Mouse (Mus musculus) neural tube, embryonic 11.5 days (tissue): ENCODE measurements around the gene Lrrc42. TPM values are rescaled to one million over a fixed set of nuclear protein-coding genes. Genes with fewer than 3 reads are reported as not detected.

Experiments used
- ATAC-seq: fragments of 200-750 bp; cut with Nextera tagmentation; 2 replicates; pipeline ENCODE4 v1.8.0; 2017; ENCODE audit warnings: moderate number of reproducible peaks, mild to moderate bottlenecking, moderate TSS enrichment, moderate library complexity; ENCODE audit not compliant: insufficient read depth, low FRiP score, low TSS enrichment
- DNase-seq: peaks from one replicate; pipeline ENCODE4 v3.0.0-alpha.2; 2015; ENCODE audit warnings: low spot score
- H3K27ac ChIP-seq: fragments of 300-500 bp; sonication (generic); 2 replicates; pipeline ENCODE4 v1.5.1; 2014; ENCODE audit warnings: low read depth, mild to moderate bottlenecking, low read length
- H3K27me3 ChIP-seq: fragments of 300-500 bp; sonication (generic); 2 replicates; pipeline ENCODE4 v1.6.1; 2014; ENCODE audit warnings: mild to moderate bottlenecking, low read length, mixed read lengths; ENCODE audit not compliant: control insufficient read depth, insufficient read depth
- H3K36me3 ChIP-seq: fragments of 300-500 bp; sonication (generic); 2 replicates; pipeline ENCODE4 v1.6.1; 2014; ENCODE audit warnings: mild to moderate bottlenecking, low read length, moderate library complexity, mixed read lengths; ENCODE audit not compliant: control insufficient read depth, insufficient read depth
- H3K4me1 ChIP-seq: fragments of 300-500 bp; sonication (generic); 2 replicates; pipeline ENCODE4 v1.6.1; 2014; ENCODE audit warnings: low read length, mixed read lengths; ENCODE audit not compliant: control insufficient read depth, insufficient read depth
- H3K4me2 ChIP-seq: fragments of 300-500 bp; sonication (generic); 2 replicates; pipeline ENCODE4 v1.6.1; 2014; ENCODE audit warnings: low read depth, mild to moderate bottlenecking, moderate library complexity
- H3K4me3 ChIP-seq: fragments of 300-500 bp; sonication (generic); 2 replicates; pipeline ENCODE4 v1.5.1; 2014; ENCODE audit warnings: low read depth, low read length
- H3K9ac ChIP-seq: fragments of 300-500 bp; sonication (generic); 2 replicates; pipeline ENCODE4 v1.6.1; 2014; ENCODE audit warnings: mild to moderate bottlenecking, low read length
- H3K9me3 ChIP-seq: fragments of 300-500 bp; sonication (generic); 2 replicates; pipeline ENCODE4 v1.6.1; 2016; ENCODE audit warnings: low read length; ENCODE audit not compliant: control insufficient read depth
- whole genome bisulfite sequencing: fragments of 180-500 bp; shearing (Covaris S2); extraction: QIAGEN DNeasy Blood & Tissue Kit; methylation state at CpG from one replicate; pipeline ENCODE4 v1.1.7; 2014; 5-methylcytosine and 5-hydroxymethylcytosine counted together
- polyA plus RNA-seq: library from polyadenylated mRNA; unstranded; fragments of >200 nt; fragmentation: Nextera tagmentation; extraction: Ambion mirVana; gene quantifications from 2 replicates; pipeline ENCODE4 v1.2.1, GENCODE M21; 2014

Lrrc42 gene
- polyA plus RNA-seq, 1 experiment from 2014 or later = 81.8 TPM

GRCm38 (mm10) chr4:107213279-107214011, 39.9 kb downstream of the Lrrc42 start:
- ATAC-seq (no peak), DNase-seq (no peak)
- no peaks in the 10 kb centered on the region; the same call in 1 of the 2 replicates for H3K36me3 ChIP-seq
- H3K4me1 ChIP-seq = no peaks in the 10 kb centered on the region
- no peak overlapping the region for H3K4me2 ChIP-seq
- WGBS = 72% methylated on average over 12 of the region's 12 CpGs
- no peak overlapping the region for H3K4me3 ChIP-seq
- H3K9ac ChIP-seq = no peak overlapping the region
- no peaks in the 10 kb centered on the region for H3K27me3 ChIP-seq
- H3K27ac ChIP-seq = no peak overlapping the region
- H3K9me3 ChIP-seq = no peaks in the 10 kb centered on the region

DNA sequence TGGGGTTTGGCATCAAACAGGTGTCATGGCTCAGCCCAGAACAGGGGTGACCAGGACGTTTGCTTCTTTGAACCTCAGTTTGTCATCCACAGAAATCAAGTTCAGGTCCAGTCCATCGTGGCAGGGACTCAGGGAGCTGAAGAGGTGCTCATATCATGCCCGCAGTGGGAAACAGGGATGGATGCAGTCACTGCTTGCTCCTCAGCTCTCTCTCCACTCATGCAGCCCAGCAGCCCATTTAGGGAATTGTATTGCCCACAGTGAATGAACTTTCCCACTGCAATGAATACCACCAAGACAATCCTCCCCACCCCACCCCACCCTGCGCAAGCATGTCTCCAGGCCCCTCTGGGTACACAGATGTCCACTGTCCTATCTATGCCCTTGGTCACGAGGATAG, 41.4 kb downstream of the Lrrc42 start:
- Histone ChIP-seq H3K9ac (no peak overlapping the region; the same call in 1 of the 2 replicates), H3K4me1 (no peaks in the 10 kb centered on the region), H3K4me3 (no peak overlapping the region), H3K9me3 (no peaks in the 10 kb centered on the region), H3K27me3 (no peaks in the 10 kb centered on the region), H3K27ac (no peak overlapping the region), H3K4me2 (no peak overlapping the region), H3K36me3 (no peaks in the 10 kb centered on the region; the same call in 1 of the 2 replicates)
- DNase-seq = no peak
- 82% methylated on average over 5 of the region's 5 CpGs for WGBS
- ATAC-seq = no peak

DNA sequence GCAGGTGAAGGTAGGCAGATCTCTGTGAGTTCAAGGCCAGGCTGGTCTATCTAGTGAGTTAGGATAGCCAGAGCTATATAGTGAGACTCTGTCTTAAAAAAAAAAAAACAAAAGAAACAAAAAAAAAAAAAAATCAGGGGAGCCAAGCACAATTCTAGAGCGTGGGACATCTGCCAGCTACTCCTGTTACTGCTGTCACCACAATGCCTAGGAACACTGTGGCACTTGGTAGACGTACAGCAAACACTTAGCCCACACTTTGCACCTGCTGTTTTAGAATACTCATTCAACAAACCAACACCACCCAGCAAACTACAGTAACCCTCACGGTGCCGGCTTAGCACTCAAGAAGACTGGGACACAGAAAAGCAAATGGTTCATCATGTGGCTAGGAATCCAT, 41.9 kb downstream of the Lrrc42 start:
- no peak for DNase-seq
- Histone ChIP-seq H3K4me3 (no peak overlapping the region), H3K9ac (no peak overlapping the region; the same call in 1 of the 2 replicates), H3K9me3 (no peaks in the 10 kb centered on the region), H3K27ac (no peak overlapping the region), H3K4me2 (no peak overlapping the region), H3K4me1 (no peaks in the 10 kb centered on the region), H3K36me3 (no peaks in the 10 kb centered on the region; the same call in 1 of the 2 replicates), H3K27me3 (no peaks in the 10 kb centered on the region)
- ATAC-seq = no peak
- 84% methylated on average over 4 of the region's 4 CpGs for WGBS

DNA sequence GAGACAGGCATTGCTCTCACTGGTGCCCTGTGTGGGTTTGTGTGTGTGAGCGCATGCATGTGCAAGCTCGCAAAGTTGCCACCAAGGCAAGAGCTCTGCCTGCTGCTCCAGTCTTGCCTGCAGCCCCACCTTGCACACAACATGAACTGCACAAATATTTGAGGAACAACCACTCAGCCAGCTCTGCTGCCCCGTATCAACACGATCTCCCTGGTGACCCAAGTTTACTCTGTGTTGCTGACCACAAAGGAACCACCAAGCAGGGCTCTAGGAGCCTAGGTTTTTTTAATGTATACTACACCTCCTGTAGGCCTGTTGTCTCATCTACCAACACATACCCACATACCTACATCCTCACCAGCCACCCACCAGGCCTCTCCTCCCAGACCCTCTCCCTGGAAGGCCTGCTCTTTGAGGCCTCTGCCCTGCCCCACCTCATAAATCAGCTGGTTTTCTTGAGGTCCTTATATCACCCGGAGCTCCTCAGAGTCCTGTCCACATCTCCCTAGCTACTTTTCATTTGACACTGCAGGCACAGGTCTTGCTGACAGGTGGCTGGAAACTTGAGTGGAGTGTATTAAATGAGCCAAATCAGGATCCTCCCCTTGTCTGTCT, 42.7 kb downstream of the Lrrc42 start:
- Histone ChIP-seq H3K27ac (no peak overlapping the region), H3K4me1 (no peaks in the 10 kb centered on the region), H3K27me3 (no peaks in the 10 kb centered on the region), H3K36me3 (no peaks in the 10 kb centered on the region; the same call in 1 of the 2 replicates), H3K9me3 (no peaks in the 10 kb centered on the region), H3K4me3 (no peak overlapping the region), H3K4me2 (no peak overlapping the region), H3K9ac (no peak overlapping the region)
- ATAC-seq = no peak
- WGBS = 79% methylated on average over 5 of the region's 5 CpGs
- no peak for DNase-seq

GRCm38 (mm10) chr4:107208880-107209279, 44.5 kb downstream of the Lrrc42 start, which contains the start of gene Ldlrad1:
TSS of gene Ldlrad1 (plus strand) at chr4:107209180.
- H3K9me3 ChIP-seq = no peaks in the 10 kb centered on the region
- no peak within 1 kb of the TSS for H3K4me2 ChIP-seq
- H3K27me3 ChIP-seq = no peaks in the 10 kb centered on the region
- H3K4me3 ChIP-seq = no peak within 1 kb of the TSS
- no peak within 1 kb of the TSS for H3K9ac ChIP-seq
- H3K4me1 ChIP-seq = no peaks in the 10 kb centered on the region
- no peaks in the 10 kb centered on the region; the same call in 1 of the 2 replicates for H3K36me3 ChIP-seq
- no peak within 1 kb of the TSS for H3K27ac ChIP-seq
- ATAC-seq = no peak
- 91% methylated on average over 3 of the region's 3 CpGs for WGBS
- no peak for DNase-seq

DNA sequence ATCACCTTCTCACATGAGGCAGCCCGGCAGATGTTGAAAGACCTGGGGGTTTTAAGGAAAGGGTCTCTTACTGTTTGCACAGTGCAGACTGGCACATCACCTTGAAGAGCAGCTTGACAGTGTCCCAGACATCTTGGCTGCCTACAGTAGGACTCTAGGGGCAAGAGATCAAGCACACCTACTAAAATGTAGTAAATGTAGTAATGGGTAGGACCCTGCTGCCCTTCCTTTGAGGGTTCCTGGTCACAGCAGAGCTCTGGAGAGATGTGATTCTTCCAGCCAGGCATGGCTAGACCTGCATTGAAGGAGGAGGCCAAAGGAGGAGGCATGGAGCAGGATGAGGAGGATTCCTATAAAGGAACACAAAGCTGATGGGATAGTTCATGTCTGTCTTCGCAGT, 46.3 kb downstream of the Lrrc42 start:
- Histone ChIP-seq H3K9ac (no peak overlapping the region), H3K36me3 (no peaks in the 10 kb centered on the region), H3K9me3 (no peaks in the 10 kb centered on the region), H3K4me2 (no peak overlapping the region), H3K4me3 (no peak overlapping the region), H3K27ac (no peak overlapping the region), H3K4me1 (no peaks in the 10 kb centered on the region), H3K27me3 (no peaks in the 10 kb centered on the region)
- 95% methylated on average over 2 of the region's 2 CpGs for WGBS
- ATAC-seq (no peak), DNase-seq (no peak)

GRCm38 (mm10) chr4:107203001-107203400, 50.3 kb downstream of the Lrrc42 start:
- DNase-seq (no peak), ATAC-seq (no peak)
- no peaks in the 10 kb centered on the region for H3K27me3 ChIP-seq
- no peak overlapping the region for H3K4me3 ChIP-seq
- H3K4me2 ChIP-seq = no peak overlapping the region
- H3K9ac ChIP-seq = no peak overlapping the region
- 93% methylated on average over 7 of the region's 7 CpGs for WGBS
- no peaks in the 10 kb centered on the region for H3K9me3 ChIP-seq
- H3K4me1 ChIP-seq = no peaks in the 10 kb centered on the region
- peaks cover 8% of the 10 kb centered on the region for H3K36me3 ChIP-seq
- H3K27ac ChIP-seq = no peak overlapping the region

- no peak for DNase-seq
- Histone ChIP-seq H3K27ac (no peak overlapping the region), H3K4me3 (no peak overlapping the region), H3K9me3 (no peaks in the 10 kb centered on the region), H3K4me2 (no peak overlapping the region), H3K27me3 (no peaks in the 10 kb centered on the region), H3K9ac (no peak overlapping the region), H3K4me1 (no peaks in the 10 kb centered on the region), H3K36me3 (peaks cover 12% of the 10 kb centered on the region)
- ATAC-seq = no peak
- WGBS = 97% methylated on average over 3 of the region's 3 CpGs
These were observed 51.6 kb downstream of the Lrrc42 start for GRCm38 (mm10) chr4:107201779-107202178.

DNA sequence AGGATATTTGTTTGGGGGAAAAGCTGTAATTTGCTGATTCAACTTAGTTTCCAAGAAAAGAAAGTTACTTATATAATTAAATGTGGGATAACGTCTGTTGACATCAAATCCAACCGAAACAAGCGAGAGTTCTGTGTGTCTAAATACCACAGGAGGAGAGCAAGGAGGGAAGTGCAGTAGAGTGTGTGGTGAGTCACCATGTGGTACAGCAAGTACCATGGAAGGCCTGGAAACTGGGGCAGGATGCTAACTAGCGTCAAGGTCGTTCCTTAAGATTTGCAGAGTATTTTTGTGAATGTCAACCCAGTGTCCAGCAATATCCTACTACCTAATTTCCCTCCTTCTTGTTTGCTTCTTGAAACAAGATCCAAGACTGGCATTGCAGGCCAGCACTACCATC, 55.3 kb downstream of the Lrrc42 start:
- WGBS = 95% methylated on average over 5 of the region's 5 CpGs
- peaks cover 17% of the 10 kb centered on the region for H3K36me3 ChIP-seq
- ATAC-seq (no peak), DNase-seq (no peak)
- no peak overlapping the region for H3K4me2 ChIP-seq
- no peak overlapping the region for H3K27ac ChIP-seq
- no peaks in the 10 kb centered on the region for H3K9me3 ChIP-seq
- no peak overlapping the region for H3K4me3 ChIP-seq
- no peaks in the 10 kb centered on the region for H3K4me1 ChIP-seq
- no peak overlapping the region for H3K9ac ChIP-seq
- no peaks in the 10 kb centered on the region for H3K27me3 ChIP-seq
